Mouse (Mus musculus) olfactory bulb, adult 2 months (tissue): Measurements from ENCODE around the gene Tenm3. TPM values are rescaled to one million over a fixed set of nuclear protein-coding genes. Genes with fewer than 3 reads are reported as not detected.

Experiments
- H3K27ac ChIP-seq: fragments of 200-500 bp; 2 replicates; pipeline ENCODE4 v1.5.1; 2012; ENCODE audit warnings: low read depth, low read length; ENCODE audit not compliant: insufficient read depth
- H3K4me1 ChIP-seq: fragments of 200-500 bp; 2 replicates; pipeline ENCODE4 v1.6.1; 2012; ENCODE audit warnings: low read length; ENCODE audit not compliant: control insufficient read depth, insufficient read depth
- H3K4me3 ChIP-seq: fragments of 200-500 bp; 2 replicates; pipeline ENCODE4 v1.5.1; 2012; ENCODE audit warnings: mild to moderate bottlenecking, low read depth, low read length, moderate library complexity; ENCODE audit not compliant: insufficient read depth
- CTCF ChIP-seq: fragments of 200-500 bp; IDR thresholded peaks from 2 replicates; pipeline ENCODE4 v1.5.1; 2012; ENCODE audit warnings: low read depth, mild to moderate bottlenecking, low read length, moderate library complexity; ENCODE audit not compliant: insufficient read depth
- POLR2A ChIP-seq: fragments of 200-500 bp; IDR thresholded peaks from 2 replicates; pipeline ENCODE4 v1.6.1; 2012; ENCODE audit warnings: mild to moderate bottlenecking, low read depth, low read length, moderate library complexity; ENCODE audit not compliant: insufficient read depth
- WGBS: fragments of 180-500 bp; shearing (Covaris S2); methylation state at CpG from one replicate; pipeline ENCODE4 v1.1.7; 2018; 5-methylcytosine and 5-hydroxymethylcytosine counted together
- polyA plus RNA-seq: library from polyadenylated mRNA; stranded (reverse); fragments of >200 nt; gene quantifications from 2 replicates; pipeline ENCODE4 v1.2.4, GENCODE M21; 2012; ENCODE audit warnings: low replicate concordance; ENCODE audit not compliant: missing spikeins, insufficient read depth, insufficient read length

Gene Tenm3
- polyA plus RNA-seq, 1 experiment = 52.2 TPM

DNA sequence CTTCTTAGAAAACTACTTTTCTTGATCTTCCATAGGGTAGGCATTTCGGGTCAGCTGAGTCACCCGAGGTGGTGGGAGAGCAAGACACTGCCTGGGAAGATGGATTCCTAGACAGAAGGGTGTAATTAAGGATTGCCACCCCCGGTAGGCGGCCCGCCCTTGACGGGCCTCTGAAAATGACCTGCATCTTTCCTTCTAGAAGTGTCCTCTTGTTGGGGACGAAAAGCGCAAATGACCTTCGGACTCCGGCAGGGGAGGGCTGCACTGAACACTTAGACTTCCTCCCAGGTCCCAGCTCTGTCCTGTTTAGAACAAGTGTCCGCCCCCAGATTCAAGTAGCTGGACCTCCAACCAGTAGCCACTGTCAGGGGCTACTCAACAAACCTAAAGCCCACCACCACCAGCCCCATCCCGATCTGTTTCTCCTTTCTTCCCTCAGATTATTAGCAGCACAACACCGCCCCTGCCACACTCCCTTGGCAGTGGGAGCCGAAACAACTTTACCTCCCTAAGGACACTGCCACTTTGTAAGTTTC is 687 bp upstream of the Tenm3 start:
- peak overlapping the region; percentile 68; the same call in 1 of the 2 replicates for H3K27ac ChIP-seq
- H3K4me3 ChIP-seq = peak overlapping the region; percentile 91
- WGBS = 3% methylated on average over 14 of the region's 14 CpGs
- H3K4me1 ChIP-seq = peaks cover 8% of the 10 kb centered on the region; the same call in 1 of the 2 replicates
- TF ChIP-seq POLR2A (no peak), CTCF (no peak)

DNA sequence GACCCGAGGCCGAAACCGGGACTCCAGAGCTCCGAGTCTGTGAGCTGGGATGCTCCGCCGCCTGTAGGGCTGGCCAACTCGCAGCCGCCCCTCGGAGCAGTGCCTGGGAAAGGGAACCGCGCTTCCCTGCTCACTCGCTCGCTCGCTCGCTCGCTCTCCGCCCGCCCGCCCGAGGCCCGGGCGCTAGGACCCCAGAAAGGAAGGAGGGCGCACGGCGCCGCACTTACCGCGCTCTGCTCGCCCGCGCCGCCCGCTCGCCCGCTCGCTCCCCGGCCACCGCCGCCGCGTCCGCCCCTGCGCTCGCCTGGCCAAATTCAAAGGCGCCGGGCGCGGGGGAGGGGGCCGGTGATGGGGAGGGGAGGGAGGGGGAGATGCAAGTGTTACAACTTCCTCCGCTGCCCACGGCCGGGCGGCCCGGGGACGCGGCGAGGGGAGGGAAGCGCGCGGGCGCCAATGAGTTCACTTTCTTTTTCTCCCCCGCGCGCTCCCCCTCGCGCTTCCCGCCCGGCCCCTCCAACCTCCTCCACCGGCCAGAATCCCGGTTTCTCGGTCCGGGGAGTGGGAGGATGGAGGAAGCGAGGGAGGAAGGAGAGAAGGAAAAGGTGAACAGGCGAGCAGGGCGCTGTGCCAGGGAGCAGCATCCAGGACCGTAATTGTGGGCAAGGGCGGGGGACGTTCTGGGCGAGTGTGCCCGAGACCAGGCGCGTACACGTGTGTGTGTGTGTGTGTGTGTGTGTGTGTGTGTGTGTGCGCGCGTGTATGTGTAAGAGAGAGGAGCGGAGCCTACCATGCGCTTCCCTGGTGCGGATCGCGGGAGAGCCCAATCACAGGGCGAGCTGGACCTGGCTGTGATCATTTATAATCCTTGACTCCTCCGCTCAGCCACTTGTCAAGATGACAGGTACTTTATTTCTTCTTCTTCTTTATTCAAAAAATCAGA is 490 bp downstream of the Tenm3 start:
- TF ChIP-seq POLR2A = no peak
- no peak for TF ChIP-seq CTCF
- WGBS = under 1% methylated on average over 82 of the region's 93 CpGs
- Histone ChIP-seq H3K4me1 (peaks cover 8% of the 10 kb centered on the region; the same call in 1 of the 2 replicates), H3K4me3 (peak overlapping the region; percentile 91), H3K27ac (peak overlapping the region; percentile 90)

- 0% methylated on average over 11 of the region's 11 CpGs for WGBS
- Histone ChIP-seq H3K4me1 (peaks cover 8% of the 10 kb centered on the region; the same call in 1 of the 2 replicates), H3K4me3 (peak overlapping the region; percentile 91), H3K27ac (peak overlapping the region; percentile 82)
- no peak for TF ChIP-seq POLR2A
- no peak for TF ChIP-seq CTCF
These were observed 1.2 kb downstream of the Tenm3 start for GRCm38 (mm10) chr8:48842516-48842990.

DNA sequence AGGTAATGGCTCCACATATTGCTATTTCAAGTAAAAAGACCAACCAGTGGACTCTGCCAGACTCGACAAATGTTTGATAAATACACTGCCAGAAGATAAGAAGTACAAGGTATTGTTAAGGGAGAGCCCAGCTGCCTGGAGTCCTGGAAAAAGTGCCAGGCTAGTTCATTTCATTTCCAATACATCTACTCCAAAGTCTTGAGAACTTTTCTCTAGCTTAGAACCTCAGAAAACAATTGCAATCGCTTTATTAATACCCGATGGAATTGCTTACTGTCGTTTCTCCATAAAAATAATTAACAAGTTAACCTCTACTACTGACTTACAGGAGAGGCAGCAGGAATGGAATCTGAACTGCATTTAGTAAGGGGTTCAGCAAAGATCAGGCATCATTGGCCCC is 1.7 kb downstream of the Tenm3 start:
- Histone ChIP-seq H3K27ac (no peak overlapping the region), H3K4me1 (peaks cover 8% of the 10 kb centered on the region; the same call in 1 of the 2 replicates), H3K4me3 (peak overlapping the region; percentile 91)
- 11% methylated on average over 4 of the region's 4 CpGs for WGBS
- TF ChIP-seq POLR2A = no peak
- no peak for TF ChIP-seq CTCF

GRCm38 (mm10) chr8:48835745-48836144 is 8.0 kb downstream of the Tenm3 start:
- no peak for TF ChIP-seq CTCF
- TF ChIP-seq POLR2A = no peak

DNA sequence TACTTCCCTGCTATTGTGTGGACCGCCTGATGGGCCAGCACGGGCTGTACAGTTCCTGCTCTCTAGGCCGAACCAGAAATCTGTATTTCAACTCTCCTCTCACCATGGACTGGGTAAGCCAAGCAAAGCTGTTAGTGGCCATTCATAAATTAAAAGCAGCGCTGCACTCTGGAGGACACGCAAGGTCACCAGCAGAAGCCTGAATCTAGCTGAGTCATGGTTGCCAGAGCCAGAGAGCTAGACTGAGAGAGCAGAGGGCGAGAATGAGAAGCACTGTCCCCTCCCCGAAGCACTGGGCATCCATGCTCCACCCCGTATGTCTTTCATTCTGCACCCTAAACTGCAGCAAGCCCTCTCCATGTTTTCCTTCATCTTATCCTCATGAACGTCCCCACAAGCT is 16.3 kb downstream of the Tenm3 start:
- H3K4me1 ChIP-seq = peaks cover 2% of the 10 kb centered on the region; the same call in 1 of the 2 replicates
- 65% methylated on average over 9 of the region's 9 CpGs for WGBS

More at GRCm38 (mm10) chr8:48835745-48836144, 8.0 kb downstream of the Tenm3 start:
- no peak overlapping the region for H3K4me3 ChIP-seq
- 96% methylated on average over 2 of the region's 2 CpGs for WGBS
- no peaks in the 10 kb centered on the region for H3K4me1 ChIP-seq
- no peak overlapping the region for H3K27ac ChIP-seq

GRCm38 (mm10) chr8:48825666-48826065 is 18.1 kb downstream of the Tenm3 start:
- H3K4me1 ChIP-seq = peaks cover 2% of the 10 kb centered on the region; the same call in 1 of the 2 replicates
- TF ChIP-seq POLR2A = no peak
- no peak for TF ChIP-seq CTCF
- H3K4me3 ChIP-seq = no peak overlapping the region
- 96% methylated on average over 7 of the region's 7 CpGs for WGBS
- no peak overlapping the region for H3K27ac ChIP-seq

More for the DNA sequence above, 16.3 kb downstream of the Tenm3 start:
- TF ChIP-seq POLR2A = no peak
- no peak for TF ChIP-seq CTCF
- no peak overlapping the region for H3K27ac ChIP-seq
- no peak overlapping the region for H3K4me3 ChIP-seq

GRCm38 (mm10) chr8:48822291-48822690 is 21.5 kb downstream of the Tenm3 start:
- Histone ChIP-seq H3K4me3 (no peak overlapping the region), H3K4me1 (peaks cover 2% of the 10 kb centered on the region; the same call in 1 of the 2 replicates), H3K27ac (no peak overlapping the region)
- whole genome bisulfite sequencing = 94% methylated on average over 4 of the region's 4 CpGs
- no peak for TF ChIP-seq CTCF
- no peak for TF ChIP-seq POLR2A

- H3K4me1 ChIP-seq = no peaks in the 10 kb centered on the region
- H3K27ac ChIP-seq = no peak overlapping the region
- WGBS = 70% methylated on average over 6 of the region's 6 CpGs
- H3K4me3 ChIP-seq = no peak overlapping the region
- no peak for TF ChIP-seq POLR2A
- TF ChIP-seq CTCF = no peak
These were observed 23.8 kb downstream of the Tenm3 start for GRCm38 (mm10) chr8:48819962-48820361.
